Mouse (Mus musculus) inflammation-experienced regulatory T-cells, adult 6 months (primary cell): ENCODE measurements around the gene Il22ra1. TPM values are rescaled to one million over a fixed set of nuclear protein-coding genes. Genes with fewer than 3 reads are reported as not detected.

Experiments
- ATAC-seq: one replicate; pipeline ENCODE4 v1.8.0; 2017
- polyA plus RNA-seq, 3 experiments: library from polyadenylated mRNA; unstranded; fragments of 100-300 nt; shearing (Covaris generic); gene quantifications; one replicate each; pipeline ENCODE4 v1.2.1; 2017

The Il22ra1 gene
- polyA plus RNA-seq, 3 experiments from 2014 or later: not detected

GRCm38 (mm10) chr4:135772671-135773070, 44.7 kb downstream of the Il22ra1 start:
- no peak for ATAC-seq

GRCm38 (mm10) chr4:135774496-135774895, 46.5 kb downstream of the Il22ra1 start:
- ATAC-seq: no peak

- ATAC-seq: no peak
Measured at GRCm38 (mm10) chr4:135776850-135777249, 48.9 kb downstream of the Il22ra1 start.

- ATAC-seq: no peak
Measured at GRCm38 (mm10) chr4:135779661-135780060, 51.7 kb downstream of the Il22ra1 start.

GRCm38 (mm10) chr4:135780255-135780654, 52.3 kb downstream of the Il22ra1 start:
- no peak for ATAC-seq

GRCm38 (mm10) chr4:135781304-135781703, 53.3 kb downstream of the Il22ra1 start:
- no peak for ATAC-seq

GRCm38 (mm10) chr4:135786581-135786980, 58.6 kb downstream of the Il22ra1 start:
- no peak for ATAC-seq

- ATAC-seq: no peak
Measured at GRCm38 (mm10) chr4:135787271-135787670, 59.3 kb downstream of the Il22ra1 start.

- ATAC-seq: no peak
Measured at GRCm38 (mm10) chr4:135789135-135789534, 61.2 kb downstream of the Il22ra1 start.

- ATAC-seq: no peak
Measured at GRCm38 (mm10) chr4:135792821-135793220, 64.8 kb downstream of the Il22ra1 start.

GRCm38 (mm10) chr4:135797931-135798330, 70.0 kb downstream of the Il22ra1 start:
- ATAC-seq: no peak

GRCm38 (mm10) chr4:135801543-135801942, 73.6 kb downstream of the Il22ra1 start:
- ATAC-seq: no peak

Other genes starting within 250 kb of the Il22ra1 start
- under 1 TPM in 1 of 3 experiments, not detected in 2; 0.19 TPM for gene Stpg1, start 233.4 kb upstream of the Il22ra1 start, polyA plus RNA-seq
- gene Nipal3, start 233.1 kb upstream of the Il22ra1 start, polyA plus RNA-seq: 10 to 100 TPM in 2 of 3 experiments, 1 to 10 TPM in 1; 10.0 to 18.2 (median 13.6) TPM
- not detected for gene Grhl3, start 154.5 kb upstream of the Il22ra1 start, polyA plus RNA-seq
- gene Ifnlr1, start 41.9 kb upstream of the Il22ra1 start, polyA plus RNA-seq: not detected
- gene Myom3, start 31.5 kb downstream of the Il22ra1 start, polyA plus RNA-seq: not detected
- 100 to 1,000 TPM; 184 to 209 (median 207) TPM for gene Srsf10, start 127.6 kb downstream of the Il22ra1 start, polyA plus RNA-seq
- 100 to 1,000 TPM; 177 to 235 (median 211) TPM for gene Pnrc2, start 145.7 kb downstream of the Il22ra1 start, polyA plus RNA-seq
- 1 to 10 TPM; 1.9 to 8.0 (median 7.0) TPM for gene Cnr2, start 167.2 kb downstream of the Il22ra1 start, polyA plus RNA-seq
- gene Fuca1, start 192.6 kb downstream of the Il22ra1 start, polyA plus RNA-seq: 100 to 1,000 TPM in 1 of 3 experiments, 10 to 100 TPM in 2; 81.7 to 101 (median 98.9) TPM
- 10 to 100 TPM; 70.5 to 83.4 (median 77.2) TPM for gene Hmgcl, start 218.3 kb downstream of the Il22ra1 start, polyA plus RNA-seq
- gene Gale, start 235.6 kb downstream of the Il22ra1 start, polyA plus RNA-seq: 10 to 100 TPM; 14.2 to 26.3 (median 19.0) TPM
- 10 to 100 TPM; 61.2 to 78.8 (median 65.5) TPM for gene Lypla2, start 244.5 kb downstream of the Il22ra1 start, polyA plus RNA-seq